Mouse (Mus musculus): ENCODE data around the gene Habp2.

The Habp2 gene

DNA sequence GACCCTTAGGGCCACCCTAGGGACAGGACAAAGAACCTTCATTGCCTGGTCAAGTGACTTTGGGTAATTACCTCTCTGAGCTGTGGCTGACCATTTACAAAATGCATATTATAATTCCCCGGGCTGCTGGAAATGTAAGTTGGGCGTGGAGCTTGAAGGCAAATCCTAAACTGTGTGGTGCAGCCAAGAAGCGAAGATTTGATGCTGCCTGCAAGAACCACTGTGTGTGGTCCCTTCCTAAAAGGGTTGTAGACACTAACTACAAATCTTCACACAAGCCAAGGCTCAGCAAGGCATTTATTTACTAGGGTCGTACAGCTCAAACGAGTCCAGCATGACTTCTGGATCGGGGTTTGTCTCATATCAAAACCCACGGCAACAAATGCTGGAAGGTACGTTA lies 77.6 kb downstream of the Habp2 start:
- no peak for DNase-seq

DNA sequence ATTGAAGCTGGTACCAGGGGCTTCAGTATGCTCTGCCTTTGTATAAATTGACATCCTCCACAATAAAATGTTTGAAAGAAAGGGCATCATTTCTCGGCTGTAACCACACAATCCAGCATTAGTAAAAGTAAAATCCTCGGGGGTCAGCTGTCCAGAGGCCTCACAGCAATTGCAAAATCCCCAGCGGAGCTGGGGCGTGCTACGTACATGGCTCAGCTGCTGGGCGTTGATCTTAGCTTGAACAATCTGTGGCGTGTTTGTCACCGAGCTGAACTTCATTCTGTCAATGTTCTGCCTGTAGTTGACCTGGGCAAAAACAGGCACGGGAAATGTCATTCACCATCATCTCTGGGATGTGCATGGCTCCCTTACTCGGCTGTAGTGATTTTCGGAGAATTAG lies 79.2 kb downstream of the Habp2 start:
- no peak for DNase-seq

DNA sequence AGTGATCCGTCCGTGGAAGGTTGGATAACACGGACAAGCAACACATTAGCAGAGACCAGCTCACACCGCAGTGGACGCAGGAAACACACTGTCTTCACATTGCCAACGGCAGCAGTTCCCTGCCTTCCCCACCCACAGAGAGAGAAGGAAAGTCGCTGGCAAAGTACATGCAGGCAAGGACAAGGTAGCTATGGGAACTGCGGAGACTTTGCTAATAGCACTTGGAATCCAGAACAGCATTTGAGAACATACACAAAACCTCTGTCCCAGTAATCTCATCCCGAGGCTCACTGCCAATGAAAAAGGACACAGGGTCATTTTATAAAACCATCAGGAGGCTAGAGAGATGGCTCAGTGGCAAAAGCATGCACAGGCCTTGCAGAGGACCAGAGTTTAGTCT lies 79.7 kb downstream of the Habp2 start:
- DNase-seq: no peak

DNA sequence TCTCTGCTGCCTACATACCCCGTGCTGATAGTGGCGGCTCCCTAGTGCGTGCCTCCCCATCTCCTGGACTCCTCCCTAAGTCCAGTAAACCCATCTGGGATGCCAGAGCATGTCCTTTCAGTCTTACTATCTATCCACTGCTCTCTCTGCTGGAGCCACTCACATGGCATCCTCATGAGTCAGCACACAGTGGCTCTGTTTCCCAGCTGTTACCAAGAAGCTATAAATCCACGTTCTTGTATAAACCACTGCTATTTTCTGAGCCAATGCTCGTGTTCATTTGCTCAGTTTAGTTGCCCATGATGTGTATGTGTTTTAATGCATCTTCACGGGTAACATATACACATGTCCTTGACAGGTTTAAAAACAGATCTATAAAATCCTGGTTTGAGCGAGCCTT lies 80.8 kb downstream of the Habp2 start:
- no peak for DNase-seq

DNA sequence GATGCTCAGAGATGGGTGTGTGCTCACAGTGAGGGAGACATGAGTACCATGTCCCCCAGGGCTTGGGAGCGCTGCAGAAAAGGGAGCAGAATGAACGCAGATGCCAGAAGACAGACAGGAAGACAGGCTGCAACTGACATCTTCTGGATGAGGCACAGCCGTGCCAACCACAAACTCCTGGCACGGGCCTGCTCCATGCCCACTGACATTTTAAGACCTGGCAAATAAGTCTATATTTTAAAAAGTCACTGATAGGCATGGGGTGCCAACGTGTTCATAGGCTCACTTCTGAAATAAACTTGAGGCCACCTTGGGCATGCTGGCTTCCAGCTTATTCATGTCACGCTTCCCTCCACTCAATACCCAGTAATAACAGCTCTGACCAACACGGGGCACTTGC lies 82.0 kb downstream of the Habp2 start:
- DNase-seq: no peak
